Mouse (Mus musculus): ENCODE data around the gene Camk1.

GRCm38 (mm10) chr6:113392387-113393071 lies 48.7 kb upstream of the Camk1 start:
- TF ChIP-seq CTCF (IDR thresholded peaks at IDR 0.05; ENCODE audit: control insufficient read depth, insufficient read depth, insufficient read length) = no peak
- TF ChIP-seq USF1 (IDR thresholded peaks at IDR 0.05; ENCODE audit: low read depth) = no peak
- no peak for TF ChIP-seq CEBPB (IDR thresholded peaks at IDR 0.05; ENCODE audit: low read depth)
- TF ChIP-seq MAX (IDR thresholded peaks at IDR 0.05) = no peak

Measured in C2C12 (cell line).